Mouse (Mus musculus) activated CD4-positive, CD25-positive, alpha-beta regulatory T cell (primary cell): ENCODE measurements around the gene Zfx. TPM values are rescaled to one million over a fixed set of nuclear protein-coding genes. Genes with fewer than 3 reads are reported as not detected.

Source experiments
- polyA plus RNA-seq, 2 experiments: library from polyadenylated mRNA; unstranded; fragments of 100-300 nt; shearing (Covaris generic); gene quantifications; one replicate each; pipeline ENCODE4 v1.2.1; 2017

Gene Zfx
- 10 to 100 TPM; 31.3 to 33.3 TPM for polyA plus RNA-seq

DNA sequence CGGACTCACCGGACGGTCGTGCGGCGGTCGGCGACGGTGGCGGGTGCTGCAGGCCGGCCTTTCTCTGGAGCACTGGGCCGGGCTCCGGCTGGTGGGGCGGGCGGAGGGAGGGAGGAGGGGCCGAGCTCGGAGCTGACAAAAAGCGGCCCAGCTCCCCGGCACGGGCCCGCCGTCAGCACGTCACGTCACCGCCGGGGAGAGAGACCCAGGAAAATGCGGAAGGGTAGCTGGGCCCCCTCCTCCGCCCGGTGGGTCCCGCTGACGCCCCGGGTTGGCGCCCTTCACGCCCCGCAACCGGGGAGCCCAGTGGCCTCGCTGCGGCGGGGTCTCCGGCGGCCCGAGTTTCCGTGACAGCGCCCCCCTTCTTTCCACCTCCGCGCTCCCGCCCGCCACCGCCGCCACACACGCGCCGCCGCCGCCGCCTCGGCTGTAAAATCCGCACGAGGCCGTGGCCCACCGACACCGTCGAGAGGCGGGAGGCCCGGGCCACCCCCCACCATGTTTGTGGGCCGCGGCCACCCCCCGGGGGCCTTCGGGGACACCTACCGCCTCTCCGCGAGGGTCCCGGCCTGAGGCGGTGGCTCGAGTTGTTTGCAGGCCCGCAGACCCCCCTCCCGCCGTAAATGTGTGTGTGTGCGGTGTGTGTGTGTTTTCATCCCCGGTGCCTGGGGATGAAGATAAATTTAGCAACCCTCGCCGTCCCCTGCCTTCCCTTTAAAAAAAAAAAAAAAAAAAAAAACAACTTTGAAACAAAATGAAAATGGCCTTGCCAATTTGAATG lies at the start of gene Zfx:
Gene Zfx (minus strand): TSS at position 644 of the 781 bp plus-strand sequence.

Other genes with a start within 250 kb of the Zfx start
- under 1 TPM in 1 of 2 experiments, not detected in 1; 0.28 TPM for gene AU015836, start 155.0 kb downstream of the Zfx start, polyA plus RNA-seq
- gene Eif2s3x, start 89.2 kb upstream of the Zfx start, polyA plus RNA-seq = 10 to 100 TPM; 37.4 to 40.6 TPM
- 10 to 100 TPM; 12.2 to 14.9 TPM for gene Klhl15, start 110.9 kb upstream of the Zfx start, polyA plus RNA-seq
- not detected for gene Fam90a1b, start 243.1 kb upstream of the Zfx start, polyA plus RNA-seq
- 10 to 100 TPM; 16.2 to 16.7 TPM for gene Apoo, start 243.4 kb upstream of the Zfx start, polyA plus RNA-seq